Mouse (Mus musculus) limb, embryonic 14.5 days (tissue): Measurements from ENCODE around the gene Gm1527. TPM values are rescaled to one million over a fixed set of nuclear protein-coding genes. Genes with fewer than 3 reads are reported as not detected.

Source experiments
- ATAC-seq: fragments of 200-750 bp; cut with Nextera tagmentation; 2 replicates; pipeline ENCODE4 v1.8.0; 2017; ENCODE audit warnings: low read depth, moderate number of reproducible peaks, moderate TSS enrichment; ENCODE audit not compliant: low FRiP score
- DNase-seq: peaks from one replicate; pipeline ENCODE4 v3.0.0-alpha.2; 2015; ENCODE audit warnings: low spot score
- H3K27ac ChIP-seq: fragments of 300-500 bp; sonication (generic); replicated peaks from 2 replicates; pipeline ENCODE4 v1.5.1; 2014; ENCODE audit warnings: low read depth, mild to moderate bottlenecking, low read length, moderate library complexity, mixed read lengths
- H3K27me3 ChIP-seq: fragments of 300-500 bp; sonication (generic); 2 replicates; pipeline ENCODE4 v1.6.1; 2014; ENCODE audit warnings: low read length, mixed read lengths; ENCODE audit not compliant: control insufficient read depth, insufficient read depth
- H3K36me3 ChIP-seq: fragments of 300-500 bp; sonication (generic); 2 replicates; pipeline ENCODE4 v1.6.1; 2014; ENCODE audit warnings: mild to moderate bottlenecking, low read length, moderate library complexity, mixed read lengths; ENCODE audit not compliant: control insufficient read depth, insufficient read depth
- H3K4me1 ChIP-seq: fragments of 300-500 bp; sonication (generic); 2 replicates; pipeline ENCODE4 v1.6.1; 2014; ENCODE audit warnings: antibody characterized with exemption, low read length, mixed read lengths; ENCODE audit not compliant: control insufficient read depth, insufficient read depth
- H3K4me2 ChIP-seq: fragments of 300-500 bp; sonication (generic); replicated peaks from 2 replicates; pipeline ENCODE4 v1.6.1; 2014; ENCODE audit warnings: low read depth, mild to moderate bottlenecking, low read length, moderate library complexity; ENCODE audit not compliant: severe bottlenecking
- H3K4me3 ChIP-seq: fragments of 300-500 bp; sonication (generic); replicated peaks from 2 replicates; pipeline ENCODE4 v1.5.1; 2014; ENCODE audit warnings: low read length
- H3K9ac ChIP-seq: fragments of 300-500 bp; sonication (generic); 2 replicates; pipeline ENCODE4 v1.6.1; 2014; ENCODE audit warnings: mild to moderate bottlenecking, low read depth, low read length, moderate library complexity; ENCODE audit not compliant: severe bottlenecking
- H3K9me3 ChIP-seq: fragments of 300-500 bp; sonication (generic); 2 replicates; pipeline ENCODE4 v1.6.1; 2016; ENCODE audit warnings: low read length; ENCODE audit not compliant: control insufficient read depth
- POLR2A ChIP-seq: fragments of 200-500 bp; IDR thresholded peaks from 2 replicates; pipeline ENCODE4 v1.8.0; 2012; ENCODE audit warnings: inconsistent platforms, mild to moderate bottlenecking, moderate library complexity, borderline replicate concordance; ENCODE audit not compliant: insufficient read depth, insufficient read length; ENCODE audit errors: extremely low read depth
- WGBS: fragments of 180-500 bp; shearing (Covaris S2); extraction: QIAGEN DNeasy Blood & Tissue Kit; methylation state at CpG from one replicate; pipeline ENCODE4 v1.1.7; 2014; 5-methylcytosine and 5-hydroxymethylcytosine counted together
- polyA plus RNA-seq, 2 experiments: library from polyadenylated mRNA; depleted of rRNA in 1 of 2; stranded (reverse) in 1 of 2; unstranded in 1 of 2; fragments of >200 nt; fragmentation: Nextera tagmentation in 1 of 2; extraction: Ambion mirVana in 1 of 2; gene quantifications; 2 replicates each; pipeline versions ENCODE4 v1.2.1 to v1.2.3; 2012 to 2014

Gene Gm1527
- polyA plus RNA-seq, 2 experiments, result not detected

GRCm38 (mm10) chr3:28965931-28966330 is 73.5 kb downstream of the Gm1527 start:
- no peak for DNase-seq
- H3K4me2 ChIP-seq, result no peak overlapping the region
- no peaks in the 10 kb centered on the region for H3K9me3 ChIP-seq
- no peaks in the 10 kb centered on the region for H3K36me3 ChIP-seq
- H3K4me1 ChIP-seq, result no peaks in the 10 kb centered on the region
- H3K27ac ChIP-seq, result no peak overlapping the region
- no peak for TF ChIP-seq POLR2A
- no peak for ATAC-seq
- H3K27me3 ChIP-seq, result no peaks in the 10 kb centered on the region
- H3K4me3 ChIP-seq, result no peak overlapping the region
- WGBS, result 94% methylated on average over 2 of the region's 2 CpGs
- H3K9ac ChIP-seq, result no peak overlapping the region

- Histone ChIP-seq H3K27me3 (no peaks in the 10 kb centered on the region), H3K9ac (no peak overlapping the region), H3K4me3 (no peak overlapping the region), H3K36me3 (no peaks in the 10 kb centered on the region), H3K27ac (no peak overlapping the region), H3K4me2 (no peak overlapping the region), H3K4me1 (no peaks in the 10 kb centered on the region), H3K9me3 (no peaks in the 10 kb centered on the region)
- 0 out of 2 replicates have a peak, but pooled peaks have one; percentile 30 for ATAC-seq
- TF ChIP-seq POLR2A, result no peak
- DNase-seq, result peak; percentile 66
- WGBS, result under 1% methylated on average over 4 of the region's 4 CpGs
Observed at GRCm38 (mm10) chr3:28968851-28969250, 76.4 kb downstream of the Gm1527 start.

Other genes with a start within 250 kb of the Gm1527 start
- 0.06 and 0.08 TPM in 2 replicates for gene Slc2a2, start 194.7 kb upstream of the Gm1527 start, polyA plus RNA-seq (2012; rRNA removed)
- not detected in 2 replicates for gene Slc2a2, start 194.7 kb upstream of the Gm1527 start, polyA plus RNA-seq (2014; fragmentation: Nextera tagmentation; extraction: Ambion mirVana)
- gene Eif5a2, start 111.3 kb upstream of the Gm1527 start, polyA plus RNA-seq (2012; rRNA removed), result 7.2 and 7.8 TPM in 2 replicates
- gene Eif5a2, start 111.3 kb upstream of the Gm1527 start, polyA plus RNA-seq (2014; fragmentation: Nextera tagmentation; extraction: Ambion mirVana), result 9.6 and 9.9 TPM in 2 replicates
- gene Rpl22l1, start 87.2 kb upstream of the Gm1527 start, polyA plus RNA-seq (2012; rRNA removed), result 183 and 322 TPM in 2 replicates
- gene Rpl22l1, start 87.2 kb upstream of the Gm1527 start, polyA plus RNA-seq (2014; fragmentation: Nextera tagmentation; extraction: Ambion mirVana), result 456 and 519 TPM in 2 replicates
- gene Egfem1, start 189.4 kb downstream of the Gm1527 start, polyA plus RNA-seq (2012; rRNA removed), result 4.5 and 5.5 TPM in 2 replicates
- 8.5 and 9.6 TPM in 2 replicates for gene Egfem1, start 189.4 kb downstream of the Gm1527 start, polyA plus RNA-seq (2014; fragmentation: Nextera tagmentation; extraction: Ambion mirVana)